Mouse (Mus musculus): ENCODE results near the gene Col20a1. TPM values are rescaled to one million over a fixed set of nuclear protein-coding genes. Genes with fewer than 3 reads are reported as not detected.

Col20a1 gene
- polyA plus RNA-seq, 1 experiment from 2014 or later: 0.33 TPM

Other genes starting within 250 kb of the Col20a1 start
- 0.36 and 1.3 TPM in 2 replicates for gene Bhlhe23, start 209.6 kb upstream of the Col20a1 start, polyA plus RNA-seq (2014; fragmentation: Nextera tagmentation; extraction: Ambion mirVana)
- gene Ythdf1, start 65.6 kb upstream of the Col20a1 start, polyA plus RNA-seq (2014; fragmentation: Nextera tagmentation; extraction: Ambion mirVana): 50.0 and 56.6 TPM in 2 replicates
- 0.33 TPM in 1 of 2 replicates, not detected in the other for gene Birc7, start 57.5 kb upstream of the Col20a1 start, polyA plus RNA-seq (2014; fragmentation: Nextera tagmentation; extraction: Ambion mirVana)
- gene Nkain4, start 31.8 kb upstream of the Col20a1 start, polyA plus RNA-seq (2014; fragmentation: Nextera tagmentation; extraction: Ambion mirVana): 78.6 and 85.5 TPM in 2 replicates
- gene Arfgap1, start 19.3 kb upstream of the Col20a1 start, polyA plus RNA-seq (2014; fragmentation: Nextera tagmentation; extraction: Ambion mirVana): 88.2 and 96.2 TPM in 2 replicates
- gene Chrna4, start 57.0 kb downstream of the Col20a1 start, polyA plus RNA-seq (2014; fragmentation: Nextera tagmentation; extraction: Ambion mirVana): 50.6 and 59.1 TPM in 2 replicates
- gene Kcnq2, start 148.8 kb downstream of the Col20a1 start, polyA plus RNA-seq (2014; fragmentation: Nextera tagmentation; extraction: Ambion mirVana): 54.2 and 55.9 TPM in 2 replicates
- 21.1 and 22.3 TPM in 2 replicates for gene Eef1a2, start 170.5 kb downstream of the Col20a1 start, polyA plus RNA-seq (2014; fragmentation: Nextera tagmentation; extraction: Ambion mirVana)
- gene Ppdpf, start 200.7 kb downstream of the Col20a1 start, polyA plus RNA-seq (2014; fragmentation: Nextera tagmentation; extraction: Ambion mirVana): 382 and 446 TPM in 2 replicates
- gene Ptk6, start 216.3 kb downstream of the Col20a1 start, polyA plus RNA-seq (2014; fragmentation: Nextera tagmentation; extraction: Ambion mirVana): not detected in 2 replicates
- gene Srms, start 226.7 kb downstream of the Col20a1 start, polyA plus RNA-seq (2014; fragmentation: Nextera tagmentation; extraction: Ambion mirVana): 0.29 and 0.48 TPM in 2 replicates
- gene Fndc11, start 233.5 kb downstream of the Col20a1 start, polyA plus RNA-seq (2014; fragmentation: Nextera tagmentation; extraction: Ambion mirVana): not detected in 2 replicates

Measured in hindbrain, embryonic 14.5 days (tissue).